Mouse (Mus musculus) kidney, embryonic 16.5 days (tissue): ENCODE measurements at regions not wholly inside any gene's neighbourhood (a gene's known extent, or its start where the extent isn't known, plus 50 kb on each side); places are given as distances from the start of the nearest gene placed in this dataset.

Experiments
- ATAC-seq: fragments of 200-750 bp; cut with Nextera tagmentation; 2 replicates; pipeline ENCODE4 v1.8.0; 2017; ENCODE audit warnings: moderate TSS enrichment; ENCODE audit not compliant: low FRiP score, low TSS enrichment
- H3K27ac ChIP-seq: fragments of 300-500 bp; sonication (generic); 2 replicates; pipeline ENCODE4 v1.5.1; 2014; ENCODE audit warnings: low read length
- H3K27me3 ChIP-seq: fragments of 300-500 bp; sonication (generic); 2 replicates; pipeline ENCODE4 v1.6.1; 2014; ENCODE audit warnings: low read length, control low read depth, mixed read lengths; ENCODE audit not compliant: insufficient read depth
- H3K36me3 ChIP-seq: fragments of 300-500 bp; sonication (generic); 2 replicates; pipeline ENCODE4 v1.6.1; 2014; ENCODE audit warnings: low read length, control low read depth, mixed read lengths; ENCODE audit not compliant: insufficient read depth
- H3K4me1 ChIP-seq: fragments of 300-500 bp; sonication (generic); 2 replicates; pipeline ENCODE4 v1.6.1; 2014; ENCODE audit warnings: low read length, control low read depth, mixed read lengths; ENCODE audit not compliant: insufficient read depth
- H3K4me2 ChIP-seq: fragments of 300-500 bp; sonication (generic); replicated peaks from 2 replicates; pipeline ENCODE4 v1.6.1; 2014; ENCODE audit warnings: low read depth, low read length
- H3K4me3 ChIP-seq: fragments of 300-500 bp; sonication (generic); 2 replicates; pipeline ENCODE4 v1.5.1; 2014; ENCODE audit warnings: mild to moderate bottlenecking, low read length
- H3K9ac ChIP-seq: fragments of 300-500 bp; sonication (generic); replicated peaks from 2 replicates; pipeline ENCODE4 v1.6.1; 2014; ENCODE audit warnings: low read length
- H3K9me3 ChIP-seq: fragments of 300-500 bp; sonication (generic); 2 replicates; pipeline ENCODE4 v1.6.1; 2016; ENCODE audit warnings: low read length, control low read depth
- WGBS: fragments of 180-500 bp; shearing (Covaris S2); extraction: QIAGEN DNeasy Blood & Tissue Kit; methylation state at CpG from one replicate; pipeline ENCODE4 v1.1.7; 2014; 5-methylcytosine and 5-hydroxymethylcytosine counted together

DNA sequence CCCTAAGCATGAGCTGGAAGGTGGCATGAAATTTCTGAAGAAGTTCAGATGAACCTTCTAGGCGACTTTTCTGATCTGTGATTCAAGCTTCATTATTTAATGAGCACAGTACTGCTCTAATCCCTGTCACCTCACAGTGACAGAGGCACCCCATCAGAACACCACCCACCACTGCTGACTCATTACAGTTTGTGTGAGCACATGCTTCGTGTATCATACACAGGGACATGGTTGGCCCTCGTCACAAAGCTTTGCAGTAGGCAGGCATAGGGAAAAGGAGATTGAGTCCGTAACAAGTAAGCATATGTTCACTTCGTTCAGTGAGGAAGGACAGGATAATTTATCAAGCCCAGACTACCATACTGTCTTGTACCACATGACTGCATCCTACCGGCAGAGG, 85.9 kb upstream of the Rgs4 start:
- H3K36me3 ChIP-seq = no peaks in the 10 kb centered on the region
- H3K4me1 ChIP-seq = no peaks in the 10 kb centered on the region
- ATAC-seq = no peak
- no peak overlapping the region for H3K9ac ChIP-seq
- WGBS = 71% methylated on average over 6 of the region's 6 CpGs
- H3K27me3 ChIP-seq = no peaks in the 10 kb centered on the region
- no peak overlapping the region for H3K4me3 ChIP-seq
- no peak overlapping the region for H3K27ac ChIP-seq
- H3K9me3 ChIP-seq = no peaks in the 10 kb centered on the region
- no peak overlapping the region for H3K4me2 ChIP-seq

DNA sequence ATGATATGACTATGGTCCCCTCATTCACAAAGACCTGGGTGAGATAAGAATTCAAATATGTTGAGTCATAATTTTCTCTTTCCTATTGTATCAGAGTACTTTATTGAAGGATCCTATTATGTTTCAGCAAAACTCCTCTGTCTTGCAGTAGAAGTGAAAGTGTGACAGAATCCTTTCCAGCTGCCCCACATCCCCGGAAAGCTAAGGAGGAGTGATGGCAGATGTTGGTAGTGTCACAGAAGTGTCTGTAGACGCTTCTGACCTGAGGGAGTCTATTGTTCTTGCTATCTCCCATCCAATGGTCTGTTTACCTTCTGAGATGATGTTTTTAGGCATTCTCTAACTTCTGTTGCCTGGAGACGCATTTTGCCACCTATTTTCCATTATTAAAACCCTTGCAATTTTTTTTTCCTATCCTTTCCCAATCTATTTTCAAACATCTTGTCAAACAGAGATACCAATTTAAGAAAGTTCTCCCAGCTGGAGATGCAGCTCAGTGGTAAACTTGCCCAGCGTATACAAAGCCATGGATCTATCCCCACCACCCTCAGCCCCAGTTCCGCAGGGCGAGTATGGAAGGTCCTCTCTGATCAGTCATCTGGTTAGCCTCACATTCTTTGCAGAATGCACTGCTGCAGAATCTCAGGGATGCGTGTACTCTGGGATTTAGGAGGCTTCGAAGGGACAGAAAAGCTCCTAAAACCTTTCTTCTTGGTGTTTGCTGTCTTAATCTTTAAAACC, 84.1 kb upstream of the Rgs4 start:
- Histone ChIP-seq H3K27ac (no peak overlapping the region), H3K4me3 (no peak overlapping the region), H3K4me1 (no peaks in the 10 kb centered on the region), H3K9me3 (no peaks in the 10 kb centered on the region), H3K27me3 (no peaks in the 10 kb centered on the region), H3K36me3 (no peaks in the 10 kb centered on the region), H3K9ac (no peak overlapping the region), H3K4me2 (no peak overlapping the region)
- no peak for ATAC-seq
- 67% methylated on average over 8 of the region's 8 CpGs for WGBS

DNA sequence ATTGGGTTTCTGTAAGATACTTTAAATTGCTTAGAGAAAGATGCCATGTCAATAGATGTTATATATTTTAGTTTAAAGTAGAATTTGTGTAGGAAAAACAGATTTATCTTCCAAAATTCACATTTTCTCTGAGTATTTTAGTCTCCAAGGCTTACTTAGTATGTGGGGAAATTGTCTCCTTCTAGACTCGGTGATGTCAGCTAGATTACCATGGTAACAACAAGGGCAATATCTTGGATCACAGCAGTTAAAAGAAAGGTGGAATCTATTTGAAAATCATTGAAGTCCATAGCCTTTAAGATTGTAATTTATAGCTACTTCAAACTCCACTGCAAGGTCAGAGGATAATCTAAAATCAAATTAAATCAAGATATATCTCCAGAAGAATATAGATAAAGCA, 83.2 kb upstream of the Rgs4 start:
- 51% methylated on average over 1 of the region's 1 CpGs for WGBS
- Histone ChIP-seq H3K9me3 (no peaks in the 10 kb centered on the region), H3K27me3 (no peaks in the 10 kb centered on the region), H3K27ac (no peak overlapping the region), H3K4me3 (no peak overlapping the region), H3K4me2 (no peak overlapping the region), H3K36me3 (no peaks in the 10 kb centered on the region), H3K4me1 (no peaks in the 10 kb centered on the region), H3K9ac (no peak overlapping the region)
- ATAC-seq = no peak

DNA sequence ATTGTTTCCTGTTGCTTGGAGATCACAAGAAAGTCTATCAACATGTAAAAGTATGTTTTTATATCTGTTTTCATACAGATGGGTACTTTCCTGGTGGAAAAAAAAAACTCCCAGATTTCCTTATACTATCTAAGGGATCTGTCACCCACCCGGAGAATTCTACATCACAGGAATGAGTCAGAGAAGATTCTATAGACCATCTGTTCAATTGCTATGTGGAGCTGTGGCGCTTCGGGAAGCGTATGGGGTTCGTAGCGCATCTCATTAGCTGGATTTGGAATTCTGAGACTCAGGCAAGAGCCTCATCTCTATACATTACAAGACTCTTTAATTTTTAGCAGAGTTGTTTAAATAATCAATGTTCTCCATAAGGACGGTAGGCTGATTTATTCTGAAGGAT, 74.6 kb upstream of the Rgs4 start:
- Histone ChIP-seq H3K27ac (no peak overlapping the region), H3K4me2 (no peak overlapping the region), H3K36me3 (no peaks in the 10 kb centered on the region), H3K4me3 (no peak overlapping the region), H3K9me3 (no peaks in the 10 kb centered on the region), H3K9ac (no peak overlapping the region), H3K27me3 (no peaks in the 10 kb centered on the region), H3K4me1 (no peaks in the 10 kb centered on the region)
- no peak for ATAC-seq
- 89% methylated on average over 7 of the region's 7 CpGs for WGBS

DNA sequence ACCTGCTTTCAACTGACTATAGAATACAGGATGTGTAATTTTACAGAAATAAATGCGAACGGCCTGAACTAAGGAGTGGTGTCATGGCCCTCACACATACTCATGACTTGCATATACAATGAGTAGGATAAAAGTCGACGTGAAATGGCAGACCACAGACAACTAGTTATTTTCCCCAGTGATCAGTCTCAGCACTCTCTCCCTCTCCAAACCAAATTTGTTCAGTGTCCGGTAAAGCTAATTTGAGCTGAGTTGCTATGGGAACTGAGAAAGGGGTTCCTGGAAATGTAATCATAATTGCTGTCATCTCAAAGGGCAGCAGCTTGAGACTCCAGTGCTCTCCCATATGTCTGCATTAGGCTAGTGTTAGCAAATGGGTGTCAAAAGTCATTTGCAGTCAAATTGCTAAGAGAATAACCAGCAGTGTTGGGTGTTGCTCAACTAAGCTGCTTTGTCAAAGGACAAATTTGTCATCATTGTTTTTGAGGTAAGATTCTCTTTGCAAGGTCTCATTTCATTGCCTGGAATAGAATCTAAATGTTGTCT, 72.0 kb upstream of the Rgs4 start:
- no peak overlapping the region for H3K4me3 ChIP-seq
- H3K9me3 ChIP-seq = no peaks in the 10 kb centered on the region
- WGBS = 82% methylated on average over 5 of the region's 5 CpGs
- no peaks in the 10 kb centered on the region for H3K4me1 ChIP-seq
- no peaks in the 10 kb centered on the region for H3K27me3 ChIP-seq
- H3K36me3 ChIP-seq = no peaks in the 10 kb centered on the region
- ATAC-seq = no peak
- no peak overlapping the region for H3K27ac ChIP-seq
- no peak overlapping the region for H3K9ac ChIP-seq
- no peak overlapping the region for H3K4me2 ChIP-seq

DNA sequence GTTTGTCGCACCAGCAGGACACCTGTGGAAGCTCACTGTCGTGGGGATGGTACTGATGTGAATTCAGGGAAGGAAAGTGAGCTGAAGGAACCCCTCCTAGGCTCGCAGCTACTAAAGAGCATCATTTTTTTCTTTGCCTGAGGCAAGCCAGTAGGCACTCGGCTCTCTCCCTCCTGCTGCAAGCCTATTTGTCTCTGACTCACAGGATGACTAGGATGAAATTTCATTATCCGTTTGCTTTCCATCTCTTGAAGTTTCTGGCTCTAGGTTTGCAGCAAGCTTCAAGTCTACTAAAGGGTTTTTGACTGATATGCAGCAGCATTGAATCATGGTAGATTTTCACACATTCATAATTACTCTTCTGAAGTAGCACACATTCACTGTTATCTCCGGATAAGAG, 69.5 kb upstream of the Rgs4 start:
- H3K27ac ChIP-seq = no peak overlapping the region
- H3K27me3 ChIP-seq = no peaks in the 10 kb centered on the region
- no peaks in the 10 kb centered on the region for H3K4me1 ChIP-seq
- H3K36me3 ChIP-seq = no peaks in the 10 kb centered on the region
- no peak overlapping the region for H3K4me2 ChIP-seq
- WGBS = 64% methylated on average over 6 of the region's 6 CpGs
- no peak overlapping the region for H3K9ac ChIP-seq
- no peaks in the 10 kb centered on the region for H3K9me3 ChIP-seq
- no peak for ATAC-seq
- no peak overlapping the region for H3K4me3 ChIP-seq

DNA sequence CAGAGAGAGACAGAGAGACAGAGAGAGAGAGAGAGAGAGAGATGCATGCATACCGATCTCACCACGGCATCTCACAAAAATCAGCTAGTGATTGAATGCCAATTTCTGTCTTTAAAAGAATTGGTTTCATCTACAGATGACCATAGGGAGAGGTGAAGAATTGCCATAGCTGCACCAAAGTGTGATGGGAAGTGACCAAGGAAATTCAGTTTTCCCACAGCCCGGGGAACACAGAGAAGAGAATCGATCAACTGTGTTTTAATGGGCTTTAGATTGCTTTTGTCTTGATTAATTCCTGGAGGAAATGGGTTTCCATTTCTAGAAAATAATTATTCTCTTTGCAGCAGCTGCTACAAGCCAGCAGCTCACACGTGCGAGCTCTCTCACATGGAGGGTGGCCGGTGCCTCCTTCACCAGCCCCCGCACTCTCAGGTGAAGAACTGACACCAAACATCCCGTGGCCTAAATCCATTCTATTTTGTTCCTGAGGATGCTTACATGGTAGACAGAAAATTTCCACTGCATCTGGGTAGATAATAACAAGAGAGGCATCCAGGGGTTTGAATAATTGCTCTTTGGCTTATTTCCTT, 65.2 kb upstream of the Rgs4 start:
- WGBS = 69% methylated on average over 9 of the region's 9 CpGs
- Histone ChIP-seq H3K9ac (no peak overlapping the region), H3K27me3 (no peaks in the 10 kb centered on the region), H3K4me2 (no peak overlapping the region), H3K27ac (no peak overlapping the region), H3K9me3 (no peaks in the 10 kb centered on the region), H3K36me3 (no peaks in the 10 kb centered on the region), H3K4me3 (no peak overlapping the region), H3K4me1 (no peaks in the 10 kb centered on the region)
- no peak for ATAC-seq

DNA sequence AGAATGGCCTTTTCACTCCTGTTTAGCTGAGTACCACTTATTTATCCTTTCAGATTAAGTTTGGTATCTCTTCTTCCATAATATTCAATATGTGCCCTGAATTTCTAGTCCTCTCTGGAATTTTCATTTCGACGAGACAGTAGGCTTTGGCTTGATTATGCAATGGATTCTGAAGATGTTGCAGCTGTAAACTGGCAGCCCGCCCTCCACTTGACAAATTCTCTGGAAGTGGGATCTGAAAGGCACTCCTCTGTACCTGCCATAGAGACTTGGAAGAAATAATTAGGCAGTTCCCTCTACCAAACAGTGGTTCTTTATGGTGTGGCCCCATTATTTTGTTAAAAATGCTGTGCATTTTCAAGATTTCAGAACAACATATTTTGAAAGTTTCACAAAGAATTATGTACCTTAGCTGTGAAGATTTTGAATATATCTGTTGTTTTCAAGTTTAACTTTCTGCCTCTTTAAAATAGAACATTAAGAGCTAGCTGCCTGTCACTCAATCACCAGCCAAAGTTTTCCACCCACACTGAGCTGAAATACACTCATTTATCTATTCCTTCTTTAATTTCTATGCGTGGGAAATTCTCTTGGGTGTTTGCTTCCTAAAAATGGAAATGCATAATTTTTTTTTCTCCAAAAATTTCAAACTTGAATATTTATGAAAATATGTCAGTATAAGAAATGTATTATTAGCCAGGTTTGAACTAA, 56.1 kb upstream of the Rgs4 start:
- ATAC-seq = no peak
- Histone ChIP-seq H3K9ac (no peak overlapping the region), H3K4me1 (no peaks in the 10 kb centered on the region), H3K4me2 (no peak overlapping the region), H3K9me3 (no peaks in the 10 kb centered on the region), H3K36me3 (no peaks in the 10 kb centered on the region), H3K27me3 (no peaks in the 10 kb centered on the region), H3K4me3 (no peak overlapping the region), H3K27ac (no peak overlapping the region)
- 87% methylated on average over 4 of the region's 4 CpGs for WGBS

DNA sequence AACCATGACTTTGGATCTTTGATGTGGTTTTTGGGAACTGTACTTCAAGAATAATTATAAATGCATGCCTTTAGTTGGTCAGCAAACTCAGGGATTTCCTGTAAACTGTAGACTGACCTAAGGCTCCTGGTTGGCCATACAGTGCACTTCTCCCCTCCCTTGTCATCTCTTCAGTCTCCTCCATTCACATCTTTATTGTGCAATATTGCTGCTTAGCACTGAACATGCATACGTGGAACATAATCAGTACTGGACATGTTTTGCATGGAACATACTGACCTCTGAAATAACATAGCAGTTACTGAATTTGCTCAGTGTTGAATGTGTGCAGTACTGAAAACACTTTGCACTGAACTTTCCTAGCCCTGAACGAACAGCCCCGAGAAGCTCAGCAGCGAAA, 55.4 kb upstream of the Rgs4 start:
- no peak overlapping the region for H3K4me2 ChIP-seq
- no peaks in the 10 kb centered on the region for H3K9me3 ChIP-seq
- H3K4me3 ChIP-seq = no peak overlapping the region
- ATAC-seq = no peak
- 92% methylated on average over 4 of the region's 4 CpGs for WGBS
- no peak overlapping the region for H3K27ac ChIP-seq
- H3K27me3 ChIP-seq = no peaks in the 10 kb centered on the region
- H3K9ac ChIP-seq = no peak overlapping the region
- H3K36me3 ChIP-seq = no peaks in the 10 kb centered on the region
- no peaks in the 10 kb centered on the region for H3K4me1 ChIP-seq
